Mouse (Mus musculus) embryonic facial prominence, embryonic 15.5 days (tissue): Measurements from ENCODE around the gene Usp32. TPM values are rescaled to one million over a fixed set of nuclear protein-coding genes. Genes with fewer than 3 reads are reported as not detected.
A peak's percentile ranks its signal among the peaks of the same experiment; 100 is the strongest.

Experiments
- ATAC-seq: fragments of 200-750 bp; cut with Nextera tagmentation; 2 replicates; pipeline ENCODE4 v1.8.0; 2017; ENCODE audit warnings: low read depth, moderate TSS enrichment; ENCODE audit not compliant: insufficient number of reproducible peaks, low FRiP score, low TSS enrichment
- H3K27ac ChIP-seq: fragments of 300-500 bp; sonication (generic); replicated peaks from 2 replicates; pipeline ENCODE4 v1.5.1; 2015; ENCODE audit warnings: mild to moderate bottlenecking, inconsistent platforms
- H3K27me3 ChIP-seq: fragments of 300-500 bp; sonication (generic); 2 replicates; pipeline ENCODE4 v1.6.1; 2015; ENCODE audit warnings: inconsistent platforms
- H3K36me3 ChIP-seq: fragments of 300-500 bp; sonication (generic); 2 replicates; pipeline ENCODE4 v1.6.1; 2015; ENCODE audit warnings: mild to moderate bottlenecking, inconsistent platforms
- H3K4me1 ChIP-seq: fragments of 300-500 bp; sonication (generic); 2 replicates; pipeline ENCODE4 v1.6.1; 2015; ENCODE audit warnings: inconsistent platforms
- H3K4me2 ChIP-seq: fragments of 300-500 bp; sonication (generic); replicated peaks from 2 replicates; pipeline ENCODE4 v1.6.1; 2015; ENCODE audit warnings: mild to moderate bottlenecking, inconsistent platforms
- H3K4me3 ChIP-seq: fragments of 300-500 bp; sonication (generic); replicated peaks from 2 replicates; pipeline ENCODE4 v1.5.1; 2015; ENCODE audit warnings: mild to moderate bottlenecking, inconsistent platforms
- H3K9ac ChIP-seq: fragments of 300-500 bp; sonication (generic); 2 replicates; pipeline ENCODE4 v1.6.1; 2015; ENCODE audit warnings: inconsistent platforms
- H3K9me3 ChIP-seq: fragments of 300-500 bp; sonication (generic); replicated peaks from 2 replicates; pipeline ENCODE4 v1.6.1; 2016; ENCODE audit warnings: inconsistent platforms
- WGBS: fragments of 180-500 bp; shearing (Covaris S2); methylation state at CpG from one replicate; pipeline ENCODE4 v1.1.7; 2015; 5-methylcytosine and 5-hydroxymethylcytosine counted together
- polyA plus RNA-seq: library from polyadenylated mRNA; unstranded; fragments of >200 nt; fragmentation: Nextera tagmentation; extraction: Ambion mirVana; gene quantifications from 2 replicates; pipeline ENCODE4 v1.2.1, GENCODE M21; 2015

Usp32 gene
- polyA plus RNA-seq, 1 experiment from 2014 or later = 4.1 TPM

GRCm38 (mm10) chr11:84962536-84962935 lies 177.4 kb downstream of the Usp32 start:
- Histone ChIP-seq H3K27ac (no peak overlapping the region), H3K27me3 (peaks cover 28% of the 10 kb centered on the region), H3K9ac (no peak overlapping the region), H3K4me2 (no peak overlapping the region), H3K9me3 (no peaks in the 10 kb centered on the region), H3K4me1 (peaks cover 10% of the 10 kb centered on the region), H3K36me3 (no peaks in the 10 kb centered on the region), H3K4me3 (no peak overlapping the region)
- ATAC-seq = no peak
- WGBS = 88% methylated on average over 4 of the region's 4 CpGs

DNA sequence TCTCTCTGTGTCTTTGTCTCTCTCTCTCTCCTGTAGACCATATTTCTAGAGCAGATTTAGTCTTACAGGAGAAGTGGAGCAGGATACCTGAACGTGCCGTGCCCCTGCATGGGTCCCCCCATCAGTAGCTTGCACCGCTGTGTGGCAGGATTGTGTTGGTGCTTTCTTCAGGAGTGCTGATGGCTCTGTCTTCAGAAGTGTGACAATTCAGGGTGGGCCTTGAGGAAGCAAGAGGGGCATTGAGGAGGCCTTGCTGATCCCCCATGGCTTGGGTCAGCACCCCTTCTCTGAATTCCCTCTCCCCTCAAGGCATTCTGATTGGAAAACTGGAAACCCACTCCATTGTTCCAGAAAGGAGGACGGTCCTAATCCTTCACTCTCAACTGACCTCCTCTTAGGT lies 178.4 kb downstream of the Usp32 start:
- Histone ChIP-seq H3K4me2 (no peak overlapping the region), H3K4me3 (no peak overlapping the region), H3K9me3 (no peaks in the 10 kb centered on the region), H3K4me1 (peaks cover 14% of the 10 kb centered on the region), H3K36me3 (no peaks in the 10 kb centered on the region), H3K9ac (no peak overlapping the region), H3K27me3 (peaks cover 35% of the 10 kb centered on the region), H3K27ac (no peak overlapping the region)
- no peak for ATAC-seq
- WGBS = 84% methylated on average over 4 of the region's 4 CpGs

DNA sequence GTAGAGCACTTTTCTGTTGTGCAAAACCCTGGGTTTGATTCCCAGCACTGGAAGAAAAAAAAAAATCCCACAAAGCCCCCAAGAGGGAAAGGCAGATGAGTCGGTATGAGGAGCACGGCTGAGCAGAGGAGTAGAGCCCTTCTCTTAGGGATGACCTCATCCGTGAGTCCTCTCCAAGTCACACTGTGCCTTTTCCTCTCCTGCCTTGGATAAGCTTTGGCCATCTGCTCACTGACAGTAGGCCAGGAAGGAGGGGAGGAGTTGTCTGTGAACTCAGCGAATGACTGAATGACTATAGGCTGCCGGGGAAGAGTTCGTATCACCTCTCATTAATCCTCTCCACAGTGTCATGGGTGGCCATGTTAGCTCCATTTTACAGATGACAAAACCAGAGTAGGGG lies 179.2 kb downstream of the Usp32 start:
- Histone ChIP-seq H3K36me3 (no peaks in the 10 kb centered on the region), H3K9ac (no peak overlapping the region), H3K27ac (no peak overlapping the region), H3K27me3 (peaks cover 43% of the 10 kb centered on the region), H3K9me3 (no peaks in the 10 kb centered on the region), H3K4me2 (no peak overlapping the region), H3K4me1 (peaks cover 14% of the 10 kb centered on the region), H3K4me3 (no peak overlapping the region)
- ATAC-seq = no peak
- 69% methylated on average over 6 of the region's 6 CpGs for WGBS

- Histone ChIP-seq H3K36me3 (no peaks in the 10 kb centered on the region), H3K4me3 (no peak overlapping the region), H3K9ac (no peak overlapping the region), H3K27me3 (peaks cover 46% of the 10 kb centered on the region), H3K9me3 (no peaks in the 10 kb centered on the region), H3K4me1 (peaks cover 14% of the 10 kb centered on the region), H3K27ac (no peak overlapping the region), H3K4me2 (no peak overlapping the region)
- ATAC-seq = no peak
- WGBS = 26% methylated on average over 3 of the region's 3 CpGs
Measured at GRCm38 (mm10) chr11:84960291-84960690, 179.7 kb downstream of the Usp32 start.

- 6% methylated on average over 9 of the region's 9 CpGs for WGBS
- H3K9ac ChIP-seq = no peak overlapping the region
- no peak overlapping the region for H3K4me2 ChIP-seq
- H3K27ac ChIP-seq = no peak overlapping the region
- ATAC-seq = no peak
- peaks cover 48% of the 10 kb centered on the region for H3K27me3 ChIP-seq
- peaks cover 14% of the 10 kb centered on the region for H3K4me1 ChIP-seq
- no peak overlapping the region for H3K4me3 ChIP-seq
- no peaks in the 10 kb centered on the region for H3K36me3 ChIP-seq
- no peaks in the 10 kb centered on the region for H3K9me3 ChIP-seq
Measured at GRCm38 (mm10) chr11:84959701-84960181, 180.2 kb downstream of the Usp32 start.

GRCm38 (mm10) chr11:84959181-84959580 lies 180.8 kb downstream of the Usp32 start:
- Histone ChIP-seq H3K27ac (no peak overlapping the region), H3K9ac (no peak overlapping the region), H3K9me3 (no peaks in the 10 kb centered on the region), H3K4me2 (no peak overlapping the region), H3K27me3 (peaks cover 48% of the 10 kb centered on the region), H3K4me1 (peaks cover 14% of the 10 kb centered on the region), H3K4me3 (no peak overlapping the region), H3K36me3 (no peaks in the 10 kb centered on the region)
- 19% methylated on average over 5 of the region's 5 CpGs for WGBS
- no peak for ATAC-seq

DNA sequence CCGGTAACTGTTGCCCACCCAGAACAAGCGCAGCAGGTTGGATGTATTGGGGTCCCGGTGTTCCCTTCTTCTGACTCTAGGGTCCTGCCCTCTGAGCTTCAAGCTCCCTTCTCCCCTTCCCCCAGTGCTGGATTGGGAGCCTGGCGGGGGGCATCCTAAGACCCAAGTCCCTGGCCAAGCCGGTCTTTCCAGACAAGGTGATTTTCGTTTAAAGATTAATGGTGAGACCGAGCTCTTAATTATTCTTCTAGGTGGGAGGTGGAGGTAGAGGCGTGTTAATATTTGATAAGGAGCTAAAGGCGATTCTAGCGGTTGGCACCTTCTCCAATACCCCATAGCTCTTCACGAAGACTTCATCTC lies 181.7 kb downstream of the Usp32 start:
- ATAC-seq = no peak
- no peak overlapping the region for H3K9ac ChIP-seq
- H3K4me3 ChIP-seq = no peak overlapping the region
- no peaks in the 10 kb centered on the region for H3K36me3 ChIP-seq
- H3K4me1 ChIP-seq = peaks cover 14% of the 10 kb centered on the region
- no peaks in the 10 kb centered on the region for H3K9me3 ChIP-seq
- peak overlapping the region; percentile 37 for H3K4me2 ChIP-seq
- H3K27me3 ChIP-seq = peaks cover 48% of the 10 kb centered on the region
- WGBS = 2% methylated on average over 11 of the region's 11 CpGs
- H3K27ac ChIP-seq = no peak overlapping the region

- Histone ChIP-seq H3K9me3 (no peaks in the 10 kb centered on the region), H3K36me3 (no peaks in the 10 kb centered on the region), H3K4me3 (peak within 1 kb of the TSS; percentile 28), H3K4me2 (peak within 1 kb of the TSS; percentile 37), H3K4me1 (peaks cover 14% of the 10 kb centered on the region), H3K27me3 (peaks cover 48% of the 10 kb centered on the region), H3K27ac (no peak within 1 kb of the TSS), H3K9ac (no peak within 1 kb of the TSS)
- ATAC-seq = no peak
- WGBS = 1% methylated on average over 49 of the region's 49 CpGs
Measured at GRCm38 (mm10) chr11:84957591-84958270, 182.2 kb downstream of the Usp32 start, which contains the start of gene Car4. TSS of gene Car4 (plus strand) at chr11:84957786.

DNA sequence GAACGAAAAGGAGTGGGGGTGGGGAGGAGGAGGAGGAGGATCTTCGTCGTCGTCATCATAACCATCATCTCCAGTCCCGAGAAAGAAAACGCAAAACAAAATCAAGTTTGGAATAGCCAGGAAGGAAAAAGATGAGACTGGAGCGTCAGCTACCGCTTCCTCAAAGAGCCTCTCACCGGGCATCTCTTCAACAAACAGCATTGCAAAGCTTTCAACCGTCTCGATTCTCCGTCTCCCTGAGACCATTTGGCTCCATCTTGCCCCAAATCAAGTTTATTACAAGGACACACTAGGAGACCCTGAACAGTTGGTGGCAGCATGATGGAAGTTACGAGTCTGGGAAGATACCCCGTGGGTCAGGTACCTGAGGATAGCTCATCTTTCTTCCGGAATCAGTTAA lies 182.8 kb downstream of the Usp32 start:
- H3K4me1 ChIP-seq = peaks cover 14% of the 10 kb centered on the region
- peak overlapping the region; percentile 28; the same call in 1 of the 2 replicates for H3K4me3 ChIP-seq
- H3K4me2 ChIP-seq = peak overlapping the region; percentile 37
- WGBS = 7% methylated on average over 15 of the region's 15 CpGs
- peaks cover 48% of the 10 kb centered on the region for H3K27me3 ChIP-seq
- no peaks in the 10 kb centered on the region for H3K36me3 ChIP-seq
- no peak overlapping the region for H3K9ac ChIP-seq
- no peaks in the 10 kb centered on the region for H3K9me3 ChIP-seq
- no peak for ATAC-seq
- no peak overlapping the region for H3K27ac ChIP-seq

- Histone ChIP-seq H3K27ac (no peak overlapping the region), H3K4me1 (peaks cover 14% of the 10 kb centered on the region), H3K36me3 (no peaks in the 10 kb centered on the region), H3K9ac (no peak overlapping the region), H3K4me2 (no peak overlapping the region), H3K4me3 (no peak overlapping the region), H3K27me3 (peaks cover 48% of the 10 kb centered on the region), H3K9me3 (no peaks in the 10 kb centered on the region)
- ATAC-seq = no peak
- 28% methylated on average over 5 of the region's 5 CpGs for WGBS
Measured at GRCm38 (mm10) chr11:84956400-84956799, 183.6 kb downstream of the Usp32 start.

GRCm38 (mm10) chr11:84952611-84953010 lies 187.3 kb downstream of the Usp32 start:
- Histone ChIP-seq H3K9me3 (no peaks in the 10 kb centered on the region), H3K4me1 (peaks cover 4% of the 10 kb centered on the region), H3K4me3 (no peak overlapping the region), H3K27ac (no peak overlapping the region), H3K4me2 (no peak overlapping the region), H3K27me3 (peaks cover 21% of the 10 kb centered on the region), H3K9ac (no peak overlapping the region), H3K36me3 (no peaks in the 10 kb centered on the region)
- ATAC-seq = no peak
- 37% methylated on average over 2 of the region's 2 CpGs for WGBS

DNA sequence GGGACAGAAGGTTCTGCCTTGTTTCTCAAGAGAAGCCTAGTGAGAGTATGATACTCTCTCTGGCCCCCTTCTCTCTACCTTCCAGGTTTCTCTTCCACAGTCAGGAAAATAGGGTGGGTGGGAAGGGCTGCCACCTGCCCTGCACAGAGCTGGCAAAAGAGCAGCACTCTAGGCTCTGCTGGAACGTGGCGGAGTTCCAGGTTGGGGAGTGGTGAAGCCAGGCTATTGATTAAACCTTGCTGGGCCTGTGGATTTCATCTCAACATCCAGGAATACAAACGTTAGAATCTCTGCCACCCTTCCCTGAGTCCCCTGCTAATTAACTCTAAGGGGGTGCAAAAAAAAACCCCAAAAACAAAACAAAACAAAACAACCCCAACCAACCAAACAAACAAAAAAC lies 191.4 kb downstream of the Usp32 start:
- Histone ChIP-seq H3K9ac (no peak overlapping the region), H3K4me2 (no peak overlapping the region)
- WGBS = 40% methylated on average over 3 of the region's 3 CpGs

More for the DNA sequence above, 191.4 kb downstream of the Usp32 start:
- peaks cover 20% of the 10 kb centered on the region for H3K27me3 ChIP-seq
- no peak for ATAC-seq
- H3K27ac ChIP-seq = no peak overlapping the region
- no peaks in the 10 kb centered on the region for H3K36me3 ChIP-seq
- no peaks in the 10 kb centered on the region; the same call in 1 of the 2 replicates for H3K4me1 ChIP-seq
- H3K4me3 ChIP-seq = no peak overlapping the region
- H3K9me3 ChIP-seq = no peaks in the 10 kb centered on the region
